Mouse (Mus musculus) ES-E14 (cell line): ENCODE measurements around the gene Agap1. TPM values are rescaled to one million over a fixed set of nuclear protein-coding genes. Genes with fewer than 3 reads are reported as not detected.
A peak's percentile ranks its signal among the peaks of the same experiment; 100 is the strongest.

Experiments
- DNase-seq: peaks from one replicate; pipeline ENCODE4 v3.0.0-alpha.2; 2013; ENCODE audit warnings: low read depth, low spot score
- H3K27ac ChIP-seq: 2 replicates; pipeline ENCODE4 v1.5.1; 2012; ENCODE audit warnings: low read depth, mild to moderate bottlenecking, low read length, moderate library complexity, mixed read lengths; ENCODE audit not compliant: poor library complexity, insufficient read depth, severe bottlenecking
- H3K36me3 ChIP-seq: 2 replicates; pipeline ENCODE4 v1.6.1; 2012; ENCODE audit warnings: mild to moderate bottlenecking, low read length, moderate library complexity, mixed read lengths; ENCODE audit not compliant: control insufficient read depth, poor library complexity, insufficient read depth, severe bottlenecking
- H3K4me1 ChIP-seq, 2 experiments: fragments of 150-350 bp in 1 of 2; sonication (generic) in 1 of 2; 2 replicates each; pipeline ENCODE4 v1.6.1; 2012; ENCODE audit warnings: low read length in 2 of 2, mild to moderate bottlenecking in 1 of 2, mixed read lengths in 1 of 2; ENCODE audit not compliant: control insufficient read depth in 2 of 2, insufficient read depth in 2 of 2, poor library complexity in 1 of 2
- H3K4me3 ChIP-seq, 2 experiments: fragments of 150-350 bp in 1 of 2; sonication (generic) in 1 of 2; 2 replicates each; pipeline ENCODE4 v1.5.1; 2012; ENCODE audit warnings: low read length in 2 of 2, low read depth in 1 of 2, mild to moderate bottlenecking in 1 of 2, mixed read lengths in 1 of 2; ENCODE audit not compliant: insufficient read depth in 1 of 2, poor library complexity in 1 of 2, severe bottlenecking in 1 of 2
- H3K9ac ChIP-seq: 2 replicates; pipeline ENCODE4 v1.6.1; 2012; ENCODE audit warnings: low read depth, mild to moderate bottlenecking, low read length, mixed read lengths; ENCODE audit not compliant: poor library complexity, insufficient read depth, severe bottlenecking
- H3K9me3 ChIP-seq: fragments of 150-350 bp; sonication (generic); 2 replicates; pipeline ENCODE4 v1.6.1; 2012; ENCODE audit warnings: low read depth, mild to moderate bottlenecking, low read length; ENCODE audit not compliant: control insufficient read depth, insufficient read depth
- CHD2 ChIP-seq: IDR thresholded peaks from 2 replicates; pipeline ENCODE4 v1.6.1; 2014; ENCODE audit warnings: mild to moderate bottlenecking, low read depth, low read length, inconsistent platforms
- HCFC1 ChIP-seq: IDR thresholded peaks from 2 replicates; pipeline ENCODE4 v1.6.1; 2012; ENCODE audit warnings: low read length, inconsistent platforms, borderline replicate concordance; ENCODE audit not compliant: insufficient read depth
- MAFK ChIP-seq: IDR thresholded peaks from 2 replicates; pipeline ENCODE4 v1.6.1; 2014; ENCODE audit warnings: mild to moderate bottlenecking, low read depth, low read length, inconsistent platforms; ENCODE audit not compliant: insufficient read depth
- ZC3H11A ChIP-seq: IDR thresholded peaks from 2 replicates; pipeline ENCODE4 v1.6.1; 2012; ENCODE audit warnings: low read depth, mild to moderate bottlenecking, inconsistent platforms, low read length, borderline replicate concordance
- ZNF384 ChIP-seq: IDR thresholded peaks from 2 replicates; pipeline ENCODE4 v1.6.1; 2012; ENCODE audit warnings: low read depth, low read length, inconsistent platforms
- in situ Hi-C, 2 experiments: fragments of 600-800 bp; cut with MboI; formaldehyde crosslinking; loops; one replicate each; pipeline ENCODE4 v1.15.1; 2025; ENCODE audit warnings: low sequenced_read_pairs in 2 of 2, inconsistent platforms in 1 of 2; ENCODE audit not compliant: unreplicated experiment in 2 of 2
- total RNA-seq: library from RNA; depleted of rRNA; stranded (reverse); fragments of 300-350 nt; gene quantifications from 2 replicates; pipeline ENCODE4 v1.2.3, GENCODE M21; 2012

Gene Agap1
- total RNA-seq, 1 experiment: 19.8 TPM

- Histone ChIP-seq H3K4me1 (peaks cover 0 to 7% of the 10 kb centered on the region in 2 experiments; a peak in 1 of 4 replicates), H3K36me3 (no peaks in the 10 kb centered on the region), H3K9me3 (no peaks in the 10 kb centered on the region), H3K9ac (0 out of 2 replicates have a peak overlapping the region, but pooled peaks have one; percentile 50), H3K4me3 (peak overlapping the region; percentile 22 to 66), H3K27ac (no peak overlapping the region)
- no peak for DNase-seq
- TF ChIP-seq ZC3H11A: no peak
- no peak for TF ChIP-seq CHD2
- no peak for TF ChIP-seq HCFC1
- TF ChIP-seq ZNF384: peak; percentile 97
- in situ Hi-C loops: loop anchor here (10.0 to 25.0 kb wide), 2 partner anchors 180 to 297 kb away; no protein-coding TSS in a partner anchor
These were observed 487.2 kb downstream of the Agap1 start for GRCm38 (mm10) chr1:89941701-89942381.

GRCm38 (mm10) chr1:89942395-89942976, 487.9 kb downstream of the Agap1 start:
- DNase-seq: no peak
- no peak overlapping the region for H3K27ac ChIP-seq
- no peaks in the 10 kb centered on the region for H3K36me3 ChIP-seq
- in situ Hi-C loops: loop anchor here (10.0 to 25.0 kb wide), 2 partner anchors 180 to 298 kb away; no protein-coding TSS in a partner anchor
- no peak overlapping the region for H3K9ac ChIP-seq
- H3K4me1 ChIP-seq: peaks cover 0 to 7% of the 10 kb centered on the region in 2 experiments; a peak in 1 of 4 replicates
- peak overlapping the region in 1 of 2 experiments; percentile 22; a peak in 1 of 4 replicates for H3K4me3 ChIP-seq
- H3K9me3 ChIP-seq: no peaks in the 10 kb centered on the region
- TF ChIP-seq HCFC1 (no peak), CHD2 (no peak), ZC3H11A (no peak), ZNF384 (no peak), MAFK (no peak)

GRCm38 (mm10) chr1:89943202-89943601, 488.6 kb downstream of the Agap1 start:
- no peaks in the 10 kb centered on the region for H3K9me3 ChIP-seq
- H3K4me3 ChIP-seq: no peak overlapping the region
- TF ChIP-seq ZC3H11A: peak; percentile 90
- no peak for TF ChIP-seq CHD2
- TF ChIP-seq MAFK: no peak
- no peak for TF ChIP-seq HCFC1
- TF ChIP-seq ZNF384: peak; percentile 52
- H3K4me1 ChIP-seq: peaks cover 0 to 7% of the 10 kb centered on the region in 2 experiments; a peak in 1 of 4 replicates
- no peaks in the 10 kb centered on the region for H3K36me3 ChIP-seq
- no peak overlapping the region for H3K9ac ChIP-seq
- DNase-seq: no peak
- no peak overlapping the region for H3K27ac ChIP-seq
- in situ Hi-C loops: loop anchor here (10.0 to 25.0 kb wide), 2 partner anchors 181 to 298 kb away; no protein-coding TSS in a partner anchor
